Mouse (Mus musculus) neural tube, embryonic 13.5 days (tissue): ENCODE measurements around the gene 4933402D24Rik. TPM values are rescaled to one million over a fixed set of nuclear protein-coding genes. Genes with fewer than 3 reads are reported as not detected.
A peak's percentile ranks its signal among the peaks of the same experiment; 100 is the strongest.

Experiments
- ATAC-seq: fragments of 200-750 bp; cut with Nextera tagmentation; 2 replicates; pipeline ENCODE4 v1.8.0; 2017; ENCODE audit warnings: low read depth, mild to moderate bottlenecking, moderate TSS enrichment, moderate library complexity
- H3K27ac ChIP-seq: fragments of 300-500 bp; sonication (generic); replicated peaks from 2 replicates; pipeline ENCODE4 v1.5.1; 2015; ENCODE audit warnings: moderate library complexity, mild to moderate bottlenecking, inconsistent platforms
- H3K27me3 ChIP-seq: fragments of 300-500 bp; sonication (generic); 2 replicates; pipeline ENCODE4 v1.6.1; 2015; ENCODE audit warnings: mild to moderate bottlenecking, inconsistent platforms
- H3K36me3 ChIP-seq: fragments of 300-500 bp; sonication (generic); 2 replicates; pipeline ENCODE4 v1.6.1; 2015; ENCODE audit warnings: mild to moderate bottlenecking, inconsistent platforms
- H3K4me1 ChIP-seq: fragments of 300-500 bp; sonication (generic); replicated peaks from 2 replicates; pipeline ENCODE4 v1.6.1; 2015; ENCODE audit warnings: inconsistent platforms
- H3K4me2 ChIP-seq: fragments of 300-500 bp; sonication (generic); 2 replicates; pipeline ENCODE4 v1.6.1; 2015; ENCODE audit warnings: inconsistent platforms, mild to moderate bottlenecking, moderate library complexity
- H3K4me3 ChIP-seq: fragments of 300-500 bp; sonication (generic); 2 replicates; pipeline ENCODE4 v1.5.1; 2015; ENCODE audit warnings: mild to moderate bottlenecking, inconsistent platforms
- H3K9ac ChIP-seq: fragments of 300-500 bp; sonication (generic); 2 replicates; pipeline ENCODE4 v1.6.1; 2015; ENCODE audit warnings: moderate library complexity, mild to moderate bottlenecking, inconsistent platforms
- H3K9me3 ChIP-seq: fragments of 300-500 bp; sonication (generic); 2 replicates; pipeline ENCODE4 v1.6.1; 2016; ENCODE audit warnings: inconsistent platforms
- WGBS: fragments of 180-500 bp; shearing (Covaris S2); methylation state at CpG from one replicate; pipeline ENCODE4 v1.1.7; 2015; 5-methylcytosine and 5-hydroxymethylcytosine counted together
- polyA plus RNA-seq: library from polyadenylated mRNA; unstranded; fragments of >200 nt; fragmentation: Nextera tagmentation; extraction: Ambion mirVana; gene quantifications from 2 replicates; pipeline ENCODE4 v1.2.1, GENCODE M21; 2015

4933402D24Rik gene
- polyA plus RNA-seq, 1 experiment from 2014 or later = 0.14 TPM

GRCm38 (mm10) chr1:63730240-63730771, 38.8 kb downstream of the 4933402D24Rik start, which contains the start of the genes Mdh1b and Fastkd2:
Gene Mdh1b (minus strand): TSS chr1:63730318.
Gene Fastkd2 (plus strand): TSS chr1:63730614.
- Histone ChIP-seq H3K4me1 (peaks cover 31% of the 10 kb centered on the region), H3K4me3 (peak within 1 kb of the TSS; percentile 72), H3K9me3 (no peaks in the 10 kb centered on the region), H3K27ac (no peak within 1 kb of the TSS), H3K9ac (peak within 1 kb of the TSS; percentile 77), H3K36me3 (no peaks in the 10 kb centered on the region), H3K4me2 (peak within 1 kb of the TSS; percentile 65), H3K27me3 (peaks cover 8% of the 10 kb centered on the region; the same call in 1 of the 2 replicates)
- ATAC-seq = peak; percentile 96
- WGBS = 0% methylated on average over 31 of the region's 31 CpGs

- 41% methylated on average over 8 of the region's 8 CpGs for WGBS
These were observed 39.3 kb downstream of the 4933402D24Rik start for GRCm38 (mm10) chr1:63729796-63730195.

GRCm38 (mm10) chr1:63720161-63720560, 48.9 kb downstream of the 4933402D24Rik start:
- Histone ChIP-seq H3K27me3 (no peaks in the 10 kb centered on the region; the same call in 1 of the 2 replicates), H3K4me1 (no peaks in the 10 kb centered on the region), H3K27ac (no peak overlapping the region), H3K4me2 (no peak overlapping the region), H3K4me3 (no peak overlapping the region), H3K9me3 (no peaks in the 10 kb centered on the region), H3K36me3 (no peaks in the 10 kb centered on the region), H3K9ac (no peak overlapping the region)
- ATAC-seq = no peak
- WGBS = 88% methylated on average over 7 of the region's 7 CpGs

More at GRCm38 (mm10) chr1:63729796-63730195, 39.3 kb downstream of the 4933402D24Rik start:
- peak; percentile 30; the same call in 1 of the 2 replicates for ATAC-seq
- H3K27me3 ChIP-seq = peaks cover 8% of the 10 kb centered on the region; the same call in 1 of the 2 replicates
- no peaks in the 10 kb centered on the region for H3K36me3 ChIP-seq
- peak overlapping the region; percentile 53; the same call in 1 of the 2 replicates for H3K9ac ChIP-seq
- peaks cover 31% of the 10 kb centered on the region for H3K4me1 ChIP-seq
- no peak overlapping the region for H3K27ac ChIP-seq
- H3K9me3 ChIP-seq = no peaks in the 10 kb centered on the region
- H3K4me3 ChIP-seq = peak overlapping the region; percentile 72
- H3K4me2 ChIP-seq = peak overlapping the region; percentile 65

- Histone ChIP-seq H3K9ac (no peak overlapping the region), H3K4me3 (no peak overlapping the region), H3K36me3 (no peaks in the 10 kb centered on the region), H3K27ac (no peak overlapping the region), H3K4me2 (no peak overlapping the region), H3K27me3 (no peaks in the 10 kb centered on the region), H3K9me3 (no peaks in the 10 kb centered on the region), H3K4me1 (no peaks in the 10 kb centered on the region)
- no peak for ATAC-seq
- 71% methylated on average over 3 of the region's 3 CpGs for WGBS
These were observed 60.2 kb downstream of the 4933402D24Rik start for GRCm38 (mm10) chr1:63708876-63709275.

- H3K4me3 ChIP-seq = no peak overlapping the region
- H3K4me1 ChIP-seq = no peaks in the 10 kb centered on the region
- H3K4me2 ChIP-seq = no peak overlapping the region
- no peak overlapping the region for H3K9ac ChIP-seq
- 69% methylated on average over 5 of the region's 5 CpGs for WGBS
- no peak overlapping the region for H3K27ac ChIP-seq
- ATAC-seq = 0 out of 2 replicates have a peak, but pooled peaks have one; percentile 65
- H3K27me3 ChIP-seq = no peaks in the 10 kb centered on the region
- no peaks in the 10 kb centered on the region; the same call in 1 of the 2 replicates for H3K9me3 ChIP-seq
- no peaks in the 10 kb centered on the region for H3K36me3 ChIP-seq
These were observed 63.3 kb downstream of the 4933402D24Rik start for GRCm38 (mm10) chr1:63705733-63706132.

Other genes with a start within 250 kb of the 4933402D24Rik start
- gene Gm39653, start 153.3 kb downstream of the 4933402D24Rik start, polyA plus RNA-seq = not detected in 2 replicates
- 0.43 and 1.0 TPM in 2 replicates for gene Dytn, start 82.3 kb downstream of the 4933402D24Rik start, polyA plus RNA-seq
- gene Mdh1b, start 38.9 kb downstream of the 4933402D24Rik start, polyA plus RNA-seq = 0.25 and 0.29 TPM in 2 replicates
- gene Fastkd2, start 38.7 kb downstream of the 4933402D24Rik start, polyA plus RNA-seq = 37.5 and 38.3 TPM in 2 replicates